19 mouse cellular contexts compared by ENCODE assay signal in genomic region chr7:75768169-75768568, GRCm38 (mm10).
"Had no signal": no experiment of that assay in that cellular context is flagged by ENCODE, and none has a peak within 500 bp of the region (broad histone marks: within the 10 kb centered on the region; RNA-seq: fewer than 3 reads in every experiment).

No protein-coding gene starts in this region.

- H3K4me1 ChIP-seq: lung, embryonic 15.5 days; midbrain, embryonic 10.5 days; midbrain, embryonic 12.5 days; neural tube, embryonic 13.5 days; neural tube, embryonic 15.5 days; stomach, embryonic 15.5 days had no signal

- H3K4me3 ChIP-seq: lung, embryonic 15.5 days; midbrain, embryonic 10.5 days; midbrain, embryonic 12.5 days; myocyte; neural tube, embryonic 13.5 days; neural tube, embryonic 15.5 days; stomach, embryonic 15.5 days had no signal

- DNase-seq: lung, adult 18-20 months; lung, postnatal 14 days; lung, postnatal 36 days; midbrain, embryonic 14.5 days; retina, postnatal 1 day; right cerebral cortex, adult 18-20 months; right cerebral cortex, postnatal 25 days; right cerebral cortex, postnatal 4 days; spleen, adult 18-20 months; thymus, adult 2 months; thymus, postnatal 14 days; thymus, postnatal 36 days had no signal
